Mouse (Mus musculus) MEL (cell line): ENCODE data around the gene Smug1.

Experiments
- CTCF ChIP-seq, 3 experiments: IDR thresholded peaks in 2 of 3; conservative IDR thresholded peaks in 1 of 3; 2 replicates each; pipeline ENCODE4 v1.5.1; 2011 to 2012; ENCODE audit warnings: low read length in 3 of 3, low read depth in 2 of 3, mild to moderate bottlenecking in 2 of 3, improper control_type of control experiment in 1 of 3, inconsistent platforms in 1 of 3, mixed read lengths in 1 of 3, moderate library complexity in 1 of 3; ENCODE audit not compliant: control insufficient read depth in 1 of 3, insufficient read depth in 1 of 3, poor library complexity in 1 of 3, severe bottlenecking in 1 of 3
- E2F4 ChIP-seq: IDR thresholded peaks from 2 replicates; pipeline ENCODE4 v1.6.1; 2011; ENCODE audit warnings: low read depth, low read length, improper control_type of control experiment, borderline replicate concordance
- ELF1 ChIP-seq: IDR thresholded peaks from 2 replicates; pipeline ENCODE4 v1.6.1; 2014; ENCODE audit warnings: low read depth, mild to moderate bottlenecking, inconsistent platforms, low read length, improper control_type of control experiment, moderate library complexity
- EP300 ChIP-seq, 2 experiments: IDR thresholded peaks; 2 replicates each; pipeline ENCODE4 v1.6.1; 2011; ENCODE audit warnings: improper control_type of control experiment in 2 of 2, low read length in 2 of 2, low read depth in 1 of 2, mild to moderate bottlenecking in 1 of 2
- GATA1 ChIP-seq: IDR thresholded peaks from 2 replicates; pipeline ENCODE4 v1.6.1; 2011; ENCODE audit warnings: low read depth, low read length, improper control_type of control experiment
- MAZ ChIP-seq: IDR thresholded peaks from 2 replicates; pipeline ENCODE4 v1.6.1; 2012; ENCODE audit warnings: low read depth, mild to moderate bottlenecking, inconsistent platforms, low read length, improper control_type of control experiment
- MEF2A ChIP-seq: IDR thresholded peaks from 2 replicates; pipeline ENCODE4 v1.6.1; 2014; ENCODE audit warnings: low read depth, mild to moderate bottlenecking, inconsistent platforms, low read length, improper control_type of control experiment; ENCODE audit not compliant: poor library complexity, insufficient replicate concordance, severe bottlenecking; ENCODE audit errors: extremely low read depth
- MYC ChIP-seq: IDR thresholded peaks from 2 replicates; pipeline ENCODE4 v1.6.1; 2011; ENCODE audit warnings: low read depth, mild to moderate bottlenecking, low read length, improper control_type of control experiment, moderate library complexity
- POLR2A ChIP-seq, 2 experiments: IDR thresholded peaks; 2 replicates each; pipeline ENCODE4 v1.6.1; 2011 to 2012; ENCODE audit warnings: low read length in 2 of 2, mild to moderate bottlenecking in 2 of 2, control low read depth in 1 of 2, improper control_type of control experiment in 1 of 2, low read depth in 1 of 2, moderate library complexity in 1 of 2; ENCODE audit not compliant: control insufficient read depth in 1 of 2, insufficient read depth in 1 of 2, poor library complexity in 1 of 2
- RCOR1 ChIP-seq: IDR thresholded peaks from 2 replicates; pipeline ENCODE4 v1.6.1; 2012; ENCODE audit warnings: low read depth, mild to moderate bottlenecking, inconsistent platforms, low read length, improper control_type of control experiment
- USF2 ChIP-seq, 2 experiments: IDR thresholded peaks; 2 replicates each; pipeline ENCODE4 v1.6.1; 2011 to 2012; ENCODE audit warnings: improper control_type of control experiment in 2 of 2, low read length in 2 of 2, borderline replicate concordance in 1 of 2, inconsistent platforms in 1 of 2, low read depth in 1 of 2, mild to moderate bottlenecking in 1 of 2; ENCODE audit not compliant: insufficient read depth in 1 of 2
- ZKSCAN1 ChIP-seq: IDR thresholded peaks from 2 replicates; pipeline ENCODE4 v1.6.1; 2012; ENCODE audit warnings: low read depth, mild to moderate bottlenecking, inconsistent platforms, low read length, improper control_type of control experiment, moderate library complexity

GRCm38 (mm10) chr15:103190531-103191462 lies 23.9 kb upstream of the Smug1 start:
- TF ChIP-seq CTCF (IDR thresholded peaks at IDR 0.05 in 2 of 3, conservative IDR thresholded peaks at IDR 0.05 in 1 of 3; ENCODE audit: control insufficient read depth in 1 of 3, insufficient read depth in 1 of 3, low read depth in 2 of 3, low read length in 3 of 3, poor library complexity in 1 of 3, severe bottlenecking in 1 of 3) (peak; percentile 50 to 66 (median 52); a peak in 5 of 6 replicates), GATA1 (no peak), RCOR1 (no peak), ZKSCAN1 (no peak), POLR2A (IDR thresholded peaks at IDR 0.05; ENCODE audit: control insufficient read depth in 1 of 2, insufficient read depth in 1 of 2, low read depth in 1 of 2, low read length in 2 of 2, poor library complexity in 1 of 2) (no peak), ELF1 (no peak), MAZ (no peak), USF2 (IDR thresholded peaks at IDR 0.05; ENCODE audit: borderline replicate concordance in 1 of 2, insufficient read depth in 1 of 2, low read depth in 1 of 2, low read length in 2 of 2) (no peak), MEF2A (no peak), E2F4 (no peak), EP300 (IDR thresholded peaks at IDR 0.05; ENCODE audit: low read depth in 1 of 2, low read length in 2 of 2) (no peak), MYC (no peak)
